Mouse (Mus musculus): ENCODE results near the gene Gm5617.

Gm5617 gene

GRCm38 (mm10) chr9:48494817-48495547, at the start of gene Gm5617, which contains the start of gene Rbm7:
Gm5617 (plus strand) TSS chr9:48495442.
Rbm7 (minus strand) TSS chr9:48495299.
- in situ Hi-C loops (cut with MboI; ENCODE audit: unreplicated experiment in 2 of 2): loop anchor here (10.0 to 25.0 kb wide), 2 partner anchors 490 to 567 kb away; partner anchors contain the start of genes Zw10 (in 2 of the 2) and Usp28 (in 1 of the 2)

- in situ Hi-C loops (cut with MboI; ENCODE audit: unreplicated experiment in 2 of 2): loop anchor here in 1 of 2 experiments (10.0 kb wide), 1 partner anchor 167 kb away; no protein-coding TSS in a partner anchor
These were observed 47.4 kb upstream of the Gm5617 start for GRCm38 (mm10) chr9:48447783-48448209.

- in situ Hi-C loops (cut with MboI; ENCODE audit: unreplicated experiment in 2 of 2): loop anchor here in 1 of 2 experiments (25.0 kb wide), 1 partner anchor 1037 kb away; the partner anchor contains the start of gene Ttc12
These were observed 45.2 kb upstream of the Gm5617 start for GRCm38 (mm10) chr9:48450066-48450465.

- in situ Hi-C loops (cut with MboI; ENCODE audit: unreplicated experiment in 2 of 2): loop anchor here in 1 of 2 experiments (25.0 kb wide), 1 partner anchor 1031 kb away; the partner anchor contains the start of gene Ttc12
These were observed 39.3 kb upstream of the Gm5617 start for GRCm38 (mm10) chr9:48455961-48456360.

GRCm38 (mm10) chr9:48458879-48459278, 36.4 kb upstream of the Gm5617 start:
- in situ Hi-C loops (cut with MboI; ENCODE audit: unreplicated experiment in 2 of 2): loop anchor here in 1 of 2 experiments (25.0 kb wide), 1 partner anchor 1028 kb away; the partner anchor contains the start of gene Ttc12

GRCm38 (mm10) chr9:48459391-48459790, 35.9 kb upstream of the Gm5617 start:
- in situ Hi-C loops (cut with MboI; ENCODE audit: unreplicated experiment in 2 of 2): loop anchor here in 1 of 2 experiments (25.0 kb wide), 1 partner anchor 1028 kb away; the partner anchor contains the start of gene Ttc12

- in situ Hi-C loops (cut with MboI; ENCODE audit: unreplicated experiment in 2 of 2): loop anchor here in 1 of 2 experiments (25.0 kb wide), 1 partner anchor 1027 kb away; the partner anchor contains the start of gene Ttc12
These were observed 34.5 kb upstream of the Gm5617 start for GRCm38 (mm10) chr9:48460720-48461119.

- in situ Hi-C loops (cut with MboI; ENCODE audit: unreplicated experiment in 2 of 2): loop anchor here in 1 of 2 experiments (25.0 kb wide), 1 partner anchor 1026 kb away; the partner anchor contains the start of gene Ttc12
These were observed 33.7 kb upstream of the Gm5617 start for GRCm38 (mm10) chr9:48461545-48461944.

GRCm38 (mm10) chr9:48465671-48466070, 29.6 kb upstream of the Gm5617 start:
- in situ Hi-C loops (cut with MboI; ENCODE audit: unreplicated experiment in 2 of 2): loop anchor here (5.0 to 25.0 kb wide), 2 partner anchors 97 to 1022 kb away; partner anchors contain the start of gene Ttc12 (in 1 of the 2)

- in situ Hi-C loops (cut with MboI; ENCODE audit: unreplicated experiment in 2 of 2): loop anchor here (5.0 to 25.0 kb wide), 2 partner anchors 95 to 1020 kb away; partner anchors contain the start of gene Ttc12 (in 1 of the 2)
These were observed 28.4 kb upstream of the Gm5617 start for GRCm38 (mm10) chr9:48466804-48467203.

GRCm38 (mm10) chr9:48467471-48467870, 27.8 kb upstream of the Gm5617 start:
- in situ Hi-C loops (cut with MboI; ENCODE audit: unreplicated experiment in 2 of 2): loop anchor here (5.0 to 25.0 kb wide), 2 partner anchors 95 to 1020 kb away; partner anchors contain the start of gene Ttc12 (in 1 of the 2)

- in situ Hi-C loops (cut with MboI; ENCODE audit: unreplicated experiment in 2 of 2): loop anchor here (10.0 to 25.0 kb wide), 2 partner anchors 502 to 1015 kb away; partner anchors contain the start of gene Ttc12 (in 1 of the 2)
These were observed 22.7 kb upstream of the Gm5617 start for GRCm38 (mm10) chr9:48472441-48473025.

GRCm38 (mm10) chr9:48473131-48473530, 22.1 kb upstream of the Gm5617 start:
- in situ Hi-C loops (cut with MboI; ENCODE audit: unreplicated experiment in 2 of 2): loop anchor here (10.0 to 25.0 kb wide), 2 partner anchors 502 to 1014 kb away; partner anchors contain the start of gene Ttc12 (in 1 of the 2)

GRCm38 (mm10) chr9:48474367-48474766, 20.9 kb upstream of the Gm5617 start:
- in situ Hi-C loops (cut with MboI; ENCODE audit: unreplicated experiment in 2 of 2): loop anchor here (10.0 to 25.0 kb wide), 2 partner anchors 500 to 1013 kb away; partner anchors contain the start of gene Ttc12 (in 1 of the 2)

GRCm38 (mm10) chr9:48476236-48477165, 18.7 kb upstream of the Gm5617 start:
- in situ Hi-C loops (cut with MboI; ENCODE audit: unreplicated experiment in 2 of 2): loop anchor here (10.0 to 25.0 kb wide), 2 partner anchors 498 to 586 kb away; partner anchors contain the start of gene Zw10 (in 2 of the 2)

GRCm38 (mm10) chr9:48478808-48479207, 16.4 kb upstream of the Gm5617 start:
- in situ Hi-C loops (cut with MboI; ENCODE audit: unreplicated experiment in 2 of 2): loop anchor here (10.0 to 25.0 kb wide), 2 partner anchors 496 to 583 kb away; partner anchors contain the start of gene Zw10 (in 2 of the 2)

- in situ Hi-C loops (cut with MboI; ENCODE audit: unreplicated experiment in 2 of 2): loop anchor here (10.0 to 25.0 kb wide), 2 partner anchors 495 to 582 kb away; partner anchors contain the start of gene Zw10 (in 2 of the 2)
These were observed 15.3 kb upstream of the Gm5617 start for GRCm38 (mm10) chr9:48479838-48480410.

GRCm38 (mm10) chr9:48480411-48481213, 14.6 kb upstream of the Gm5617 start, which contains the start of gene Rexo2:
Rexo2 (minus strand) TSS chr9:48480623.
- in situ Hi-C loops (cut with MboI; ENCODE audit: unreplicated experiment in 2 of 2): loop anchor here (25.0 kb wide), 1 partner anchor 582 kb away; the partner anchor contains the start of gene Zw10 (in 2 of the 2)
